Mouse (Mus musculus) midbrain, postnatal 0 days (tissue): ENCODE measurements around the gene Olfr982. TPM values are rescaled to one million over a fixed set of nuclear protein-coding genes. Genes with fewer than 3 reads are reported as not detected.

Experiments used
- ATAC-seq: fragments of 200-750 bp; cut with Nextera tagmentation; 2 replicates; pipeline ENCODE4 v1.8.0; 2017; ENCODE audit warnings: moderate number of reproducible peaks, mild to moderate bottlenecking, moderate TSS enrichment, moderate library complexity; ENCODE audit not compliant: low FRiP score
- DNase-seq: peaks from one replicate; pipeline ENCODE4 v3.0.0-alpha.2; 2015; ENCODE audit warnings: low spot score
- H3K27ac ChIP-seq: fragments of 300-500 bp; sonication (generic); 2 replicates; pipeline ENCODE4 v1.5.1; 2014; ENCODE audit warnings: low read depth, mild to moderate bottlenecking, low read length, mixed read lengths
- H3K27me3 ChIP-seq: fragments of 300-500 bp; sonication (generic); 2 replicates; pipeline ENCODE4 v1.6.1; 2014; ENCODE audit warnings: low read length, control low read depth, mixed read lengths; ENCODE audit not compliant: insufficient read depth
- H3K36me3 ChIP-seq: fragments of 300-500 bp; sonication (generic); 2 replicates; pipeline ENCODE4 v1.6.1; 2014; ENCODE audit warnings: low read length, control low read depth, mixed read lengths; ENCODE audit not compliant: insufficient read depth
- H3K4me1 ChIP-seq: fragments of 300-500 bp; sonication (generic); 2 replicates; pipeline ENCODE4 v1.6.1; 2014; ENCODE audit warnings: mild to moderate bottlenecking, control low read depth, antibody characterized with exemption, low read length, mixed read lengths; ENCODE audit not compliant: insufficient read depth
- H3K4me2 ChIP-seq: fragments of 300-500 bp; sonication (generic); 2 replicates; pipeline ENCODE4 v1.6.1; 2014; ENCODE audit warnings: low read depth, mild to moderate bottlenecking, low read length, mixed read lengths; ENCODE audit not compliant: poor library complexity, severe bottlenecking
- H3K4me3 ChIP-seq: fragments of 300-500 bp; sonication (generic); 2 replicates; pipeline ENCODE4 v1.5.1; 2014; ENCODE audit warnings: low read depth, mild to moderate bottlenecking, low read length, moderate library complexity
- H3K9ac ChIP-seq: fragments of 300-500 bp; sonication (generic); replicated peaks from 2 replicates; pipeline ENCODE4 v1.6.1; 2014; ENCODE audit warnings: mild to moderate bottlenecking, low read length, moderate library complexity, mixed read lengths; ENCODE audit not compliant: poor library complexity, severe bottlenecking
- H3K9me3 ChIP-seq: fragments of 300-500 bp; sonication (generic); 2 replicates; pipeline ENCODE4 v1.6.1; 2016; ENCODE audit warnings: low read length, control low read depth
- CTCF ChIP-seq: IDR thresholded peaks from 2 replicates; pipeline ENCODE4 v1.5.1; 2016; ENCODE audit warnings: antibody characterized with exemption, mild to moderate bottlenecking
- WGBS: fragments of 180-500 bp; shearing (Covaris S2); extraction: QIAGEN DNeasy Blood & Tissue Kit; methylation state at CpG from one replicate; pipeline ENCODE4 v1.1.7; 2014; 5-methylcytosine and 5-hydroxymethylcytosine counted together
- polyA plus RNA-seq: library from polyadenylated mRNA; unstranded; fragments of >200 nt; fragmentation: Nextera tagmentation; extraction: Ambion mirVana; gene quantifications from 2 replicates; pipeline ENCODE4 v1.2.1, GENCODE M21; 2015
- total RNA-seq: library from RNA; depleted of rRNA; stranded (reverse); fragments of >200 nt; gene quantifications from 2 replicates; pipeline ENCODE4 v1.2.3, GENCODE M21; 2014; rRNA removed

Gene Olfr982
- total and polyA plus RNA-seq, 2 experiments from 2014 or later, result not detected

- no peaks in the 10 kb centered on the region for H3K4me1 ChIP-seq
- DNase-seq (no peak), ATAC-seq (no peak)
- H3K27ac ChIP-seq, result no peak overlapping the region
- H3K4me3 ChIP-seq, result no peak overlapping the region
- H3K9me3 ChIP-seq, result no peaks in the 10 kb centered on the region
- no peak overlapping the region for H3K9ac ChIP-seq
- WGBS, result 76% methylated on average over 5 of the region's 5 CpGs
- H3K27me3 ChIP-seq, result no peaks in the 10 kb centered on the region
- no peak for TF ChIP-seq CTCF
- H3K36me3 ChIP-seq, result no peaks in the 10 kb centered on the region
- no peak overlapping the region for H3K4me2 ChIP-seq
Observed at GRCm38 (mm10) chr9:40117287-40117659, 43.6 kb downstream of the Olfr982 start.

Other genes starting within 250 kb of the Olfr982 start
- gene Olfr971, start 237.0 kb upstream of the Olfr982 start, total RNA-seq, result not detected in 2 replicates
- gene Olfr971, start 237.0 kb upstream of the Olfr982 start, polyA plus RNA-seq, result not detected in 2 replicates
- gene Olfr972, start 207.4 kb upstream of the Olfr982 start, total RNA-seq, result not detected in 2 replicates
- gene Olfr972, start 207.4 kb upstream of the Olfr982 start, polyA plus RNA-seq, result not detected in 2 replicates
- not detected in 2 replicates for gene Olfr229, start 166.5 kb upstream of the Olfr982 start, total RNA-seq
- not detected in 2 replicates for gene Olfr229, start 166.5 kb upstream of the Olfr982 start, polyA plus RNA-seq
- gene Olfr974, start 136.3 kb upstream of the Olfr982 start, total RNA-seq, result not detected in 2 replicates
- gene Olfr974, start 136.3 kb upstream of the Olfr982 start, polyA plus RNA-seq, result 0.10 TPM in 1 of 2 replicates, not detected in the other
- gene Olfr975, start 121.8 kb upstream of the Olfr982 start, total RNA-seq, result not detected in 2 replicates
- not detected in 2 replicates for gene Olfr975, start 121.8 kb upstream of the Olfr982 start, polyA plus RNA-seq
- not detected in 2 replicates for gene Olfr976, start 112.7 kb upstream of the Olfr982 start, total RNA-seq
- gene Olfr976, start 112.7 kb upstream of the Olfr982 start, polyA plus RNA-seq, result not detected in 2 replicates
- not detected in 2 replicates for gene Olfr978, start 81.7 kb upstream of the Olfr982 start, total RNA-seq
- not detected in 2 replicates for gene Olfr978, start 81.7 kb upstream of the Olfr982 start, polyA plus RNA-seq
- gene Olfr979, start 70.4 kb upstream of the Olfr982 start, total RNA-seq, result not detected in 2 replicates
- gene Olfr979, start 70.4 kb upstream of the Olfr982 start, polyA plus RNA-seq, result not detected in 2 replicates
- gene Olfr980, start 64.2 kb upstream of the Olfr982 start, total RNA-seq, result not detected in 2 replicates
- gene Olfr980, start 64.2 kb upstream of the Olfr982 start, polyA plus RNA-seq, result not detected in 2 replicates
- gene Olfr981, start 52.4 kb upstream of the Olfr982 start, total RNA-seq, result not detected in 2 replicates
- not detected in 2 replicates for gene Olfr981, start 52.4 kb upstream of the Olfr982 start, polyA plus RNA-seq
- gene Olfr983, start 19.8 kb downstream of the Olfr982 start, total RNA-seq, result not detected in 2 replicates
- not detected in 2 replicates for gene Olfr983, start 19.8 kb downstream of the Olfr982 start, polyA plus RNA-seq
- not detected in 2 replicates for gene Olfr984, start 40.4 kb downstream of the Olfr982 start, total RNA-seq
- not detected in 2 replicates for gene Olfr984, start 40.4 kb downstream of the Olfr982 start, polyA plus RNA-seq
- not detected in 2 replicates for gene Olfr985, start 56.4 kb downstream of the Olfr982 start, total RNA-seq
- gene Olfr985, start 56.4 kb downstream of the Olfr982 start, polyA plus RNA-seq, result not detected in 2 replicates
- gene Tmem225, start 74.3 kb downstream of the Olfr982 start, total RNA-seq, result not detected in 2 replicates
- gene Tmem225, start 74.3 kb downstream of the Olfr982 start, polyA plus RNA-seq, result not detected in 2 replicates
- gene Olfr986, start 107.1 kb downstream of the Olfr982 start, total RNA-seq, result not detected in 2 replicates
- not detected in 2 replicates for gene Olfr986, start 107.1 kb downstream of the Olfr982 start, polyA plus RNA-seq
- 8.8 and 11.5 TPM in 2 replicates for gene Zfp202, start 118.5 kb downstream of the Olfr982 start, total RNA-seq
- gene Zfp202, start 118.5 kb downstream of the Olfr982 start, polyA plus RNA-seq, result 5.6 and 6.3 TPM in 2 replicates
- 235 and 257 TPM in 2 replicates for gene Scn3b, start 195.4 kb downstream of the Olfr982 start, total RNA-seq
- 157 and 158 TPM in 2 replicates for gene Scn3b, start 195.4 kb downstream of the Olfr982 start, polyA plus RNA-seq